Mouse (Mus musculus): ENCODE measurements around the gene Baiap3. TPM values are rescaled to one million over a fixed set of nuclear protein-coding genes. Genes with fewer than 3 reads are reported as not detected.
A peak's percentile ranks its signal among the peaks of the same experiment; 100 is the strongest.

Baiap3 gene
- total and polyA plus RNA-seq, 2 experiments, result 0.18 to 0.43 TPM

GRCm38 (mm10) chr17:25221821-25222503 is 34.2 kb downstream of the Baiap3 start:
- DNase-seq (ENCODE audit: extremely low read depth, low read depth, low spot score), result peak; percentile 63
- H3K79me2 ChIP-seq (ENCODE audit: control insufficient read depth, insufficient read depth, low read length), result peaks cover 24% of the 10 kb centered on the region
- peak overlapping the region; percentile 79 for H3K27ac ChIP-seq (replicated peaks; ENCODE audit: insufficient read depth, low read depth, low read length)
- 20% methylated on average over 23 of the region's 30 CpGs for WGBS
- H3K4me1 ChIP-seq (ENCODE audit: control insufficient read depth, insufficient read depth, low read length), result peaks cover 21% of the 10 kb centered on the region
- H3K9ac ChIP-seq (ENCODE audit: low read depth, low read length), result peak overlapping the region; percentile 12; the same call in 1 of the 2 replicates
- H3K27me3 ChIP-seq (ENCODE audit: control insufficient read depth, insufficient read depth, low read length), result no peaks in the 10 kb centered on the region
- TF ChIP-seq CTCF (IDR thresholded peaks at IDR 0.05; ENCODE audit: low read depth, low read length) (no peak), POLR2A (IDR thresholded peaks at IDR 0.05; ENCODE audit: extremely low read depth, insufficient read depth, low read length) (no peak)
- H3K4me3 ChIP-seq (ENCODE audit: insufficient read depth, low read depth, low read length), result peak overlapping the region; percentile 28; the same call in 1 of the 2 replicates
- 0 out of 2 replicates have a peak, but pooled peaks cover 1% of the 10 kb centered on the region for H3K36me3 ChIP-seq (ENCODE audit: control insufficient read depth, insufficient read depth, low read length)

- Histone ChIP-seq H3K4me1 (ENCODE audit: control insufficient read depth, insufficient read depth, low read length) (peaks cover 21% of the 10 kb centered on the region), H3K36me3 (ENCODE audit: control insufficient read depth, insufficient read depth, low read length) (0 out of 2 replicates have a peak, but pooled peaks cover 1% of the 10 kb centered on the region), H3K79me2 (ENCODE audit: control insufficient read depth, insufficient read depth, low read length) (peaks cover 23% of the 10 kb centered on the region), H3K27ac (replicated peaks; ENCODE audit: insufficient read depth, low read depth, low read length) (peak overlapping the region; percentile 79), H3K4me3 (ENCODE audit: insufficient read depth, low read depth, low read length) (no peak overlapping the region), H3K9ac (ENCODE audit: low read depth, low read length) (peak overlapping the region; percentile 37; the same call in 1 of the 2 replicates), H3K27me3 (ENCODE audit: control insufficient read depth, insufficient read depth, low read length) (no peaks in the 10 kb centered on the region)
- WGBS, result 31% methylated on average over 1 of the region's 1 CpGs
- peak; percentile 82 for DNase-seq (ENCODE audit: extremely low read depth, low read depth, low spot score)
- TF ChIP-seq CTCF (IDR thresholded peaks at IDR 0.05; ENCODE audit: low read depth, low read length), result no peak
- no peak for TF ChIP-seq POLR2A (IDR thresholded peaks at IDR 0.05; ENCODE audit: extremely low read depth, insufficient read depth, low read length)
Observed at GRCm38 (mm10) chr17:25220746-25221145, 35.4 kb downstream of the Baiap3 start.

DNA sequence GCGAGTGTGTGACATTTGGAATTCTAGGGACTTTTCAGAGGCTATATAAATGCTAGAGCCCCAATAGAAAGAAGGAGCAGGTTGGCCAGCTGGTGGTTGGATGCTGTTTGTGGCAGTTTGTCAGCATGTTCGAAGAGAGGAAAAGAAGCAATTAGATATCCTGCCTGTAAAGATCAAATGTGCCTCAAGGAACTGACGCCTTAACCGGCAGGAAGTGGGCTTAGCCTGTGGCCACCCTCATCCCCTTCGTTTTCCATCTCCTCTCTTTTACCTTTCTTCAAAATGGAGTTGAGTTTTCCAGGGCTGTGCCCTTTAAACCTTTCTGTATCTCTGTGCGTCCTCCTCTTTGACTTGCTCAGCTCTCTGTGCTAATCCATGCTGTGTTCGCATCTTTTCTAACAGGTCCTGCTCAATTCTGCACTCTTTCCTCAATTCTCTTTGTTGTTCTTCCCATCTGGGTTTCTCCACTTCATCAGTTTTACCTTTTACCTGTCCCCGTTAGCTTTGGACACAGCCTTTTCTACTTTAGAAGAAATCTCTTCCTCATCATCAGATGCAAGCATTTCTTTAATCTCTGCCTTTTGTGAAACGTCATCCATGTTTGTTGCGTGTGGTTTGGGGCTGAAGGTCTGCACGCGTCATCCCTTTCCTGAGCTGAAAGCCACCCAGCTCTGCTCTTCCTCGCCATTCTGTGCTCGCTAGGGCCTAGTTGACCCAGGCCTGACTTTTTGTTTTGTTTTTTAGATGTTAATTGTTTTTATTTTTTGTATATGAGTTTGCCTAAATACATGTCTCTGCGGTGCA is 36.5 kb downstream of the Baiap3 start:
- 94% methylated on average over 15 of the region's 15 CpGs for WGBS
- peaks cover 18% of the 10 kb centered on the region; the same call in 1 of the 2 replicates for H3K79me2 ChIP-seq (ENCODE audit: control insufficient read depth, insufficient read depth, low read length)
- H3K4me3 ChIP-seq (ENCODE audit: insufficient read depth, low read depth, low read length), result no peak overlapping the region
- peaks cover 21% of the 10 kb centered on the region for H3K4me1 ChIP-seq (ENCODE audit: control insufficient read depth, insufficient read depth, low read length)
- no peak for DNase-seq (ENCODE audit: extremely low read depth, low read depth, low spot score)
- TF ChIP-seq CTCF (IDR thresholded peaks at IDR 0.05; ENCODE audit: low read depth, low read length) (no peak), POLR2A (IDR thresholded peaks at IDR 0.05; ENCODE audit: extremely low read depth, insufficient read depth, low read length) (no peak)
- H3K27me3 ChIP-seq (ENCODE audit: control insufficient read depth, insufficient read depth, low read length), result no peaks in the 10 kb centered on the region
- H3K36me3 ChIP-seq (ENCODE audit: control insufficient read depth, insufficient read depth, low read length), result 0 out of 2 replicates have a peak, but pooled peaks cover 1% of the 10 kb centered on the region
- no peak overlapping the region for H3K9ac ChIP-seq (ENCODE audit: low read depth, low read length)
- H3K27ac ChIP-seq (replicated peaks; ENCODE audit: insufficient read depth, low read depth, low read length), result no peak overlapping the region

DNA sequence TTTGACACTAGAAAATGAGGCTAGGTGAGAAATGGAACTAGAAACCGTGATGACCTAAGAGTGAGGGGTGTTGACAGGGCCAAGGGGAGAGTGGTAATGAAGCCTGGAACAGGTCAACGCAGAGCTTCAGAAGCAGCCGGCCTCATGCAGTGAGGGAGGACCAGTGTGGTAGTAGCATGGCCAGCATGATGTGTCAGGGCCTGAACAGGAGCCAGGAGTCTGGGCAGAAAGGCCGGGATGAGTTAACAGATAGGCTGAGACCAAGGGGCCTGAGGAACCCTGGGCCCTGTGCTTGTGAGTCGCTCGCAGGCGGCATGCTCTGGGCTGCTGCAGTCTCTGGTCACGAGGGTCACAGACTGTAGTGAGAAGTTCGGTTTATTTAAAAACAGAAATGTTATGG is 37.2 kb downstream of the Baiap3 start:
- DNase-seq (ENCODE audit: extremely low read depth, low read depth, low spot score), result no peak
- TF ChIP-seq CTCF (IDR thresholded peaks at IDR 0.05; ENCODE audit: low read depth, low read length), result no peak
- no peak for TF ChIP-seq POLR2A (IDR thresholded peaks at IDR 0.05; ENCODE audit: extremely low read depth, insufficient read depth, low read length)
- Histone ChIP-seq H3K36me3 (ENCODE audit: control insufficient read depth, insufficient read depth, low read length) (peaks cover 5% of the 10 kb centered on the region), H3K4me3 (ENCODE audit: insufficient read depth, low read depth, low read length) (no peak overlapping the region), H3K27me3 (ENCODE audit: control insufficient read depth, insufficient read depth, low read length) (no peaks in the 10 kb centered on the region), H3K9ac (ENCODE audit: low read depth, low read length) (no peak overlapping the region), H3K4me1 (ENCODE audit: control insufficient read depth, insufficient read depth, low read length) (peaks cover 17% of the 10 kb centered on the region), H3K27ac (replicated peaks; ENCODE audit: insufficient read depth, low read depth, low read length) (no peak overlapping the region), H3K79me2 (ENCODE audit: control insufficient read depth, insufficient read depth, low read length) (peaks cover 12% of the 10 kb centered on the region; the same call in 1 of the 2 replicates)
- WGBS, result 94% methylated on average over 9 of the region's 9 CpGs

DNA sequence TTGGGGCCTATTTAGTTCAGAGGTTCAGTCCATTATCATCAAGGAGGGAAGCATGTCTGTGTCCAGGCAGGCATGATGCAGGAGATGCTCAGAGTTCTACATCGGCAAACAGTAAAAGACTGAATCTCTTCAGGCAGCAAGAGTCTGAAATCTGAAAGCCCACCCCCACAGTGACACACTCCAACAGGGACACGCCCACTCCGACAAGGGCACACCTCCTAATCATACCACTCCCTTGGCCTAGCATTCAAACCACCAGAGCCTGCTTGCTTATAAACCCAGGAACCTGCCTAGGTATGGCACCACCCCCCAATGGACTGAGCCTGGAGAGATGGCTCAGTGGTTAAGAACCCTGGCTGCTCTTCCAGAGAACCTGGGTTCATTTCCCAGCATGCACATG is 40.7 kb downstream of the Baiap3 start:
- 90% methylated on average over 3 of the region's 3 CpGs for WGBS
- Histone ChIP-seq H3K36me3 (ENCODE audit: control insufficient read depth, insufficient read depth, low read length) (peaks cover 12% of the 10 kb centered on the region), H3K4me3 (ENCODE audit: insufficient read depth, low read depth, low read length) (no peak overlapping the region)

More for the DNA sequence above, 40.7 kb downstream of the Baiap3 start:
- Histone ChIP-seq H3K9ac (ENCODE audit: low read depth, low read length) (no peak overlapping the region), H3K27ac (replicated peaks; ENCODE audit: insufficient read depth, low read depth, low read length) (no peak overlapping the region), H3K27me3 (ENCODE audit: control insufficient read depth, insufficient read depth, low read length) (no peaks in the 10 kb centered on the region), H3K4me1 (ENCODE audit: control insufficient read depth, insufficient read depth, low read length) (no peaks in the 10 kb centered on the region), H3K79me2 (ENCODE audit: control insufficient read depth, insufficient read depth, low read length) (no peaks in the 10 kb centered on the region)
- DNase-seq (ENCODE audit: extremely low read depth, low read depth, low spot score), result no peak
- TF ChIP-seq CTCF (IDR thresholded peaks at IDR 0.05; ENCODE audit: low read depth, low read length), result no peak
- TF ChIP-seq POLR2A (IDR thresholded peaks at IDR 0.05; ENCODE audit: extremely low read depth, insufficient read depth, low read length), result no peak

Measured in liver, adult 2 months (tissue).